Mouse (Mus musculus): ENCODE measurements at regions not wholly inside any gene's neighbourhood (a gene's known extent, or its start where the extent isn't known, plus 50 kb on each side); places are given as distances from the start of the nearest gene placed in this dataset.
"Not testable (repeated sequence)": the region's sequence is repeated elsewhere in the genome, so short reads cannot be mapped to it uniquely, and the experiment has no call there.

DNA sequence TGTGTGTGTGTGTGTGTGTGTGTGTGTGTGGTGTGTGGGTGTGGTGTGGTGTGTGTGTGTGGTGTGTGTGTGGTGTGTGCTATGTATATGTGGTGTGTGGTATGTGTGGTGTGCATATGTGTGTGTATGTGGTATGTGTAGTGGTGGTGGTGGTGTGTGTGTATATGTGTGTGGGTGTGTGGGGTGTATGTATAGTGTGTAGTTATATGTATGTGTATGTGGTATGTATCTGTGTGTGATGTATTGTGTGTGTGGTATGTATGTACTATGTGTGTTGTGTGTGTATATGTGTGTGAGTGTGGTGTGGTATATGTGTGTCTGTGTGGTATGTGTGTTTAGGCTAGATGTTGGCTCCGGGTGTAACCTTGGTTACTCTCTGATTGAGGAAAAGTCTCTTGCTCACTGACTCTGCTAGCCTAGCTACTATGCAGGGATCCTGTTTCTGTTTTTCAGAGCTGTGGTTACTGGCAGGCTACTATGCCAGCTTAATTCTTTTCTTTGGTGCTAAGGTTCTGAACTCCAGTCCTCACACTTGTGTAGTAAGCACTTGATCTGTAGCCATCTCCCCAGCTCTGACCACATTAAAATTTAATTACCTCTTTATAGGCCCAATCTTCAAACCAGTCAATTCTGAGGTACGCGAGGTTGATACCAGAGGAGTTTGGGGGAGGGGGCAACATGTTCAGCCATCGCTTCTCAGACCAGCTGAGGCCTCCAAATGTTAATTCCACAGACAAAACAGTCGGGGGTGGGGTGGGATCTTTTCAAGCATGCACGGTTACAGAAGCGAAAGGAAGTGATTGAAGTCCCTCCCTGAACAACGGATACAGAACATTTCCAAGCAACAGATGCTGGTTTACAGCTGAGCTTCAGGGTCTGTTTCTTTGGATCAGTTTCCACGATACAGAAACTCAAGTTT, 126.4 kb upstream of the Camk1g start:
- no peak overlapping the region for H3K27ac ChIP-seq (ENCODE audit: control insufficient read depth, insufficient read depth, low read depth, low read length, poor library complexity)
- TF ChIP-seq POLR2A (IDR thresholded peaks at IDR 0.05; ENCODE audit: borderline replicate concordance, control insufficient read depth, low read depth, low read length) = no peak
- no peak for TF ChIP-seq CTCF (IDR thresholded peaks at IDR 0.05; ENCODE audit: control insufficient read depth, insufficient read depth, low read length)
- 71% methylated on average over 9 of the region's 9 CpGs for WGBS

GRCm38 (mm10) chr1:193488039-193488438, 117.9 kb upstream of the Camk1g start:
- H3K27ac ChIP-seq (ENCODE audit: control insufficient read depth, insufficient read depth, low read depth, low read length, poor library complexity) = no peak overlapping the region
- 73% methylated on average over 6 of the region's 6 CpGs for WGBS
- TF ChIP-seq CTCF (IDR thresholded peaks at IDR 0.05; ENCODE audit: control insufficient read depth, insufficient read depth, low read length) = no peak
- no peak for TF ChIP-seq POLR2A (IDR thresholded peaks at IDR 0.05; ENCODE audit: borderline replicate concordance, control insufficient read depth, low read depth, low read length)
- H3K4me1 ChIP-seq (ENCODE audit: control insufficient read depth, insufficient read depth, low read length) = no peaks in the 10 kb centered on the region
- no peak overlapping the region for H3K4me3 ChIP-seq (replicated peaks; ENCODE audit: control insufficient read depth, low read depth, low read length)

More for the DNA sequence above, 126.4 kb upstream of the Camk1g start:
- no peaks in the 10 kb centered on the region for H3K4me1 ChIP-seq (ENCODE audit: control insufficient read depth, insufficient read depth, low read length)
- no peak overlapping the region for H3K4me3 ChIP-seq (replicated peaks; ENCODE audit: control insufficient read depth, low read depth, low read length)

- WGBS = 23% methylated on average over 2 of the region's 2 CpGs
- H3K4me3 ChIP-seq (replicated peaks; ENCODE audit: control insufficient read depth, low read depth, low read length); H3K4me1 ChIP-seq (ENCODE audit: control insufficient read depth, insufficient read depth, low read length); H3K27ac ChIP-seq (ENCODE audit: control insufficient read depth, insufficient read depth, low read depth, low read length, poor library complexity): not testable (repeated sequence)
These were observed 116.6 kb upstream of the Camk1g start for GRCm38 (mm10) chr1:193486668-193487067.

GRCm38 (mm10) chr1:193484977-193485376, 114.9 kb upstream of the Camk1g start:
- no peak for TF ChIP-seq CTCF (IDR thresholded peaks at IDR 0.05; ENCODE audit: control insufficient read depth, insufficient read depth, low read length)
- TF ChIP-seq POLR2A (IDR thresholded peaks at IDR 0.05; ENCODE audit: borderline replicate concordance, control insufficient read depth, low read depth, low read length) = no peak
- Histone ChIP-seq H3K4me3 (replicated peaks; ENCODE audit: control insufficient read depth, low read depth, low read length) (no peak overlapping the region), H3K4me1 (ENCODE audit: control insufficient read depth, insufficient read depth, low read length) (no peaks in the 10 kb centered on the region), H3K27ac (ENCODE audit: control insufficient read depth, insufficient read depth, low read depth, low read length, poor library complexity) (no peak overlapping the region)
- 85% methylated on average over 11 of the region's 11 CpGs for WGBS

- Histone ChIP-seq H3K4me3 (replicated peaks; ENCODE audit: control insufficient read depth, low read depth, low read length) (no peak overlapping the region), H3K4me1 (ENCODE audit: control insufficient read depth, insufficient read depth, low read length) (no peaks in the 10 kb centered on the region), H3K27ac (ENCODE audit: control insufficient read depth, insufficient read depth, low read depth, low read length, poor library complexity) (no peak overlapping the region)
- TF ChIP-seq POLR2A (IDR thresholded peaks at IDR 0.05; ENCODE audit: borderline replicate concordance, control insufficient read depth, low read depth, low read length) = no peak
- no peak for TF ChIP-seq CTCF (IDR thresholded peaks at IDR 0.05; ENCODE audit: control insufficient read depth, insufficient read depth, low read length)
- WGBS = 76% methylated on average over 1 of the region's 1 CpGs
These were observed 107.2 kb upstream of the Camk1g start for GRCm38 (mm10) chr1:193477298-193477697.

DNA sequence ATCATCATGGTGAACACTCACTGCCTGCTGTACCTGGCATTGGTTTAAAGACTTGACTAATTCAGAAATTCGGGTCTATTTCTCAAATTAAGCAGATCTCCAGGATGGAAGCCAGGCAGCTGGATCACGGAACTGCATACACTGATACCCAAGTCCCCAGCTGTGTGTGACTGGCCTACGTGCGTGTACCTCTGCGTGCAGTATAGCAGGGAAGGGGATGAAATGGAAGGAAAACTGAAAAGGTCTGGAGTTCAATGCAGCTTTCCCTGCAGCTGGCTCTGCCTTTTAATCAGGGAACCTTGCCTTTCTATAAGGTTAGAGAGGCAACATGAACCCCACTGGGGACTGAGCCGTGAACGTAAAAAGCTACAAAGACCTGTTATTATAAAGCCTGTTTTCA, 106.7 kb upstream of the Camk1g start:
- H3K4me1 ChIP-seq (ENCODE audit: control insufficient read depth, insufficient read depth, low read length) = no peaks in the 10 kb centered on the region
- no peak overlapping the region for H3K27ac ChIP-seq (ENCODE audit: control insufficient read depth, insufficient read depth, low read depth, low read length, poor library complexity)
- 85% methylated on average over 7 of the region's 7 CpGs for WGBS
- H3K4me3 ChIP-seq (replicated peaks; ENCODE audit: control insufficient read depth, low read depth, low read length) = no peak overlapping the region
- TF ChIP-seq POLR2A (IDR thresholded peaks at IDR 0.05; ENCODE audit: borderline replicate concordance, control insufficient read depth, low read depth, low read length) (no peak), CTCF (IDR thresholded peaks at IDR 0.05; ENCODE audit: control insufficient read depth, insufficient read depth, low read length) (no peak)

DNA sequence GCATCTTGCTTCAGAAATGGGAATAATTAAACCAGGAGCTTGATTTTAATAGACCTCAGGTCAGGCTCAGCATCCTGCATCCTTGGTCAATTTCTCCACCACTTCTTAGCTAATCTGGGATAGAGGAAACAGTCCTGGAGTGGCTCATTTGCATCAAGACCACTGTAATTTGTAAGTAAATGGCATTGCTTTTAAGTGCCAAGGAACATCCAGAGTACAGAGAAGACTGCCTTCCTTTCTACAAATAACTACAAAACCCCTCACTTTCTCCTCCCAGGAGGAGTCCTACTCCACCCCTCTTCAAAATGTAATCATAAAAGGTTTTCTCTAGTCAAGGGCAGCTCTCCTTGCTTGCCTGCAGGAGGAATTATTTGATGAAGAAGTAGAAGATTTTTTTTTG, 96.2 kb upstream of the Camk1g start:
- H3K4me1 ChIP-seq (ENCODE audit: control insufficient read depth, insufficient read depth, low read length) = no peaks in the 10 kb centered on the region

DNA sequence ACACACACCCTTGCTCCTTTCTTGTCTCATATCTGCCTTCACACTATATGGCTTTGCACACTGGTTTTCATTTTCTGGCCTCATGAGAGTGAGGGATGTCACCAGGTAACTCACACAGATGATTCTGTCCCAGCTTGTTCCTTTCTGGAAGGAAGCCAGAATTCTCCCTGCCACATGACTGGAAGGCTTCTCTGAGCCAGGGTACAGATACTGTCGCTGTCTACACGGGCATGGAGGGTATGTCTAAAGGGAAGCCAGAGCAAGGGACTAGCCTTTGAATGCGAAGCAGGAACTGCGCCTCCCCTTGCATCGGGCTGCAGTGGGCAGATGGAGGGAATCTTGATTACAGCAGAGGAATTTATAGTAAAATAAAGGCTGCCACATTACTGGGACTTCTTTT, 89.6 kb upstream of the Camk1g start:
- TF ChIP-seq CTCF (IDR thresholded peaks at IDR 0.05; ENCODE audit: control insufficient read depth, insufficient read depth, low read length) = no peak
- no peak for TF ChIP-seq POLR2A (IDR thresholded peaks at IDR 0.05; ENCODE audit: borderline replicate concordance, control insufficient read depth, low read depth, low read length)
- Histone ChIP-seq H3K27ac (ENCODE audit: control insufficient read depth, insufficient read depth, low read depth, low read length, poor library complexity) (no peak overlapping the region), H3K4me1 (ENCODE audit: control insufficient read depth, insufficient read depth, low read length) (no peaks in the 10 kb centered on the region), H3K4me3 (replicated peaks; ENCODE audit: control insufficient read depth, low read depth, low read length) (no peak overlapping the region)
- 75% methylated on average over 5 of the region's 5 CpGs for WGBS

More for the DNA sequence above, 96.2 kb upstream of the Camk1g start:
- Histone ChIP-seq H3K4me3 (replicated peaks; ENCODE audit: control insufficient read depth, low read depth, low read length) (no peak overlapping the region), H3K27ac (ENCODE audit: control insufficient read depth, insufficient read depth, low read depth, low read length, poor library complexity) (no peak overlapping the region)
- TF ChIP-seq CTCF (IDR thresholded peaks at IDR 0.05; ENCODE audit: control insufficient read depth, insufficient read depth, low read length) = no peak

- 90% methylated on average over 2 of the region's 2 CpGs for WGBS
- Histone ChIP-seq H3K27ac (ENCODE audit: control insufficient read depth, insufficient read depth, low read depth, low read length, poor library complexity) (no peak overlapping the region), H3K4me1 (ENCODE audit: control insufficient read depth, insufficient read depth, low read length) (no peaks in the 10 kb centered on the region), H3K4me3 (replicated peaks; ENCODE audit: control insufficient read depth, low read depth, low read length) (no peak overlapping the region)
- TF ChIP-seq POLR2A (IDR thresholded peaks at IDR 0.05; ENCODE audit: borderline replicate concordance, control insufficient read depth, low read depth, low read length) (no peak), CTCF (IDR thresholded peaks at IDR 0.05; ENCODE audit: control insufficient read depth, insufficient read depth, low read length) (no peak)
These were observed 87.8 kb upstream of the Camk1g start for GRCm38 (mm10) chr1:193457908-193458307.
